Mouse (Mus musculus): ENCODE results near the gene Alcam.

GRCm38 (mm10) chr16:52443055-52443454, 10.8 kb downstream of the Alcam start:
- TF ChIP-seq EP300 (IDR thresholded peaks at IDR 0.05; ENCODE audit: low read depth) (no peak), CTCF (IDR thresholded peaks at IDR 0.05; ENCODE audit: low read depth) (no peak)
